25 mouse cellular contexts compared by ENCODE assay signal in the genomic region with DNA sequence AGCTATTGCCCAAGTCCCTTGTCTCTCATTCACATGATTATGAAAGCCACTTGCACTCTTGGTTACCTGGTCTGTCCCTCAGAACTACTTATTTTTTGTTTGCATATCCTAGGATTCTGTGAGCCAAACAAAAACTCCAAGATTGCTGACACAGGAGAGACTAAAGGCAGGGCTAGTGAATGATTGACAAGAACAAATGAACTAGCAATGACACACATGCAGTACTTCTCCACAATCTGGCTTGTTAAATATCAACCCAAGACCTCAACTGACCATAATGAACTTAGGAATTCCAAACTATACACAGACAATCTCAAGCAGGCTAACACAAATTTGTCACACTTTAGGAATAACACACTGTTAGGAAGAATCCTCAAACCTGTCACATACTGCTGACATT. TPM values are rescaled to one million over a fixed set of nuclear protein-coding genes. Genes with fewer than 3 reads are reported as not detected.
A peak's percentile ranks its signal among the peaks of the same experiment; 100 is the strongest.
DNase-seq lines count a peak whose midpoint lies in the region; ATAC-seq and TF ChIP-seq lines count a peak whose summit lies in the region.
"Had no signal": no experiment of that assay in that cellular context is flagged by ENCODE, and none has a peak within 500 bp of the region (broad histone marks: within the 10 kb centered on the region; RNA-seq: fewer than 3 reads in every experiment).

No protein-coding gene starts in this region.

- no peak overlapping the region; the same call in 1 of the 2 replicates for H3K27ac ChIP-seq in liver, adult 2 months (replicated peaks; ENCODE audit: insufficient read depth, low read depth, low read length)
- no peak overlapping the region for H3K27ac ChIP-seq in liver, embryonic 11.5 days (ENCODE audit: low read depth, low read length)
- peak overlapping the region; percentile 69 for H3K27ac ChIP-seq in liver, postnatal 0 days (ENCODE audit: low read depth)
- H3K27ac ChIP-seq in hindbrain, embryonic 12.5 days = no peak overlapping the region
- H3K27ac ChIP-seq: embryonic facial prominence, embryonic 13.5 days; forebrain, embryonic 12.5 days; heart, adult 2 months; heart, embryonic 15.5 days had no signal

- no peaks in the 10 kb centered on the region for H3K79me2 ChIP-seq in liver, adult 2 months (ENCODE audit: control insufficient read depth, insufficient read depth, low read length)

- no peak for TF ChIP-seq EP300 in liver, postnatal 0 days (IDR thresholded peaks at IDR 0.05; ENCODE audit: low read depth)

- DNase-seq in kidney, adult 8-10 months = peak; percentile 39 to 86
- no peak for DNase-seq in kidney, postnatal 4 days
- DNase-seq in liver, adult 2 months (ENCODE audit: extremely low read depth, low read depth, low spot score) = peak; percentile 100
- no peak for DNase-seq in liver, embryonic 11.5 days (ENCODE audit: low spot score)
- no peak for DNase-seq in liver, postnatal 0 days
- DNase-seq: adrenal gland, postnatal 14 days; cerebellum, adult 18-20 months; cerebellum, adult 9-11 months; cerebellum, postnatal 36 days; gastrocnemius, postnatal 14 days; heart, adult 2 months; heart, postnatal 14 days had no signal

- no peak overlapping the region for H3K9ac ChIP-seq in liver, adult 2 months (ENCODE audit: low read depth, low read length)
- no peak overlapping the region for H3K9ac ChIP-seq in liver, embryonic 11.5 days (ENCODE audit: low read depth, low read length)
- no peak overlapping the region for H3K9ac ChIP-seq in liver, postnatal 0 days (replicated peaks)
- no peak overlapping the region for H3K9ac ChIP-seq in hindbrain, embryonic 12.5 days
- H3K9ac ChIP-seq: embryonic facial prominence, embryonic 13.5 days; forebrain, embryonic 12.5 days; heart, embryonic 15.5 days had no signal

- ATAC-seq in liver, embryonic 11.5 days (replicated peaks; ENCODE audit: low FRiP score) = no peak
- peak; percentile 78 for ATAC-seq in liver, postnatal 0 days
- ATAC-seq in hindbrain, embryonic 12.5 days (ENCODE audit: low FRiP score) = no peak
- ATAC-seq: activated CD4-positive, CD25-positive, alpha-beta regulatory T cell, adult 4 months; forebrain, embryonic 16.5 days; Patski had no signal

- no peaks in the 10 kb centered on the region for H3K36me3 ChIP-seq in liver, adult 2 months (ENCODE audit: control insufficient read depth, insufficient read depth, low read length)
- H3K36me3 ChIP-seq in liver, embryonic 11.5 days (ENCODE audit: control insufficient read depth, insufficient read depth, low read length) = no peaks in the 10 kb centered on the region
- H3K36me3 ChIP-seq in liver, postnatal 0 days (replicated peaks; ENCODE audit: insufficient read depth, low read length) = no peaks in the 10 kb centered on the region
- no peaks in the 10 kb centered on the region for H3K36me3 ChIP-seq in hindbrain, embryonic 12.5 days
- H3K36me3 ChIP-seq: embryonic facial prominence, embryonic 13.5 days; forebrain, embryonic 12.5 days; heart, embryonic 15.5 days had no signal

- no peak overlapping the region for H3K4me3 ChIP-seq in liver, adult 2 months (ENCODE audit: insufficient read depth, low read depth, low read length)
- no peak overlapping the region for H3K4me3 ChIP-seq in liver, embryonic 11.5 days (ENCODE audit: low read depth, low read length)
- H3K4me3 ChIP-seq in liver, postnatal 0 days (ENCODE audit: low read depth, low read length) = no peak overlapping the region
- H3K4me3 ChIP-seq in hindbrain, embryonic 12.5 days = no peak overlapping the region
- H3K4me3 ChIP-seq: embryonic facial prominence, embryonic 13.5 days; forebrain, embryonic 12.5 days; heart, adult 2 months; heart, embryonic 15.5 days had no signal

- TF ChIP-seq POLR2A in liver, adult 2 months (IDR thresholded peaks at IDR 0.05; ENCODE audit: extremely low read depth, insufficient read depth, low read length) = no peak

- no peak overlapping the region for H3K4me2 ChIP-seq in liver, embryonic 11.5 days
- H3K4me2 ChIP-seq in liver, postnatal 0 days (ENCODE audit: low read depth, low read length) = no peak overlapping the region
- H3K4me2 ChIP-seq in hindbrain, embryonic 12.5 days (replicated peaks) = no peak overlapping the region
- H3K4me2 ChIP-seq: embryonic facial prominence, embryonic 13.5 days; forebrain, embryonic 12.5 days; heart, embryonic 11.5 days; heart, embryonic 15.5 days had no signal

- no peaks in the 10 kb centered on the region for H3K27me3 ChIP-seq in liver, adult 2 months (ENCODE audit: control insufficient read depth, insufficient read depth, low read length)
- H3K27me3 ChIP-seq in liver, embryonic 11.5 days (replicated peaks; ENCODE audit: control insufficient read depth, insufficient read depth, low read length) = no peaks in the 10 kb centered on the region
- H3K27me3 ChIP-seq in liver, postnatal 0 days (ENCODE audit: insufficient read depth, low read length) = no peaks in the 10 kb centered on the region
- H3K27me3 ChIP-seq in hindbrain, embryonic 12.5 days = no peaks in the 10 kb centered on the region
- H3K27me3 ChIP-seq: CH12.LX; embryonic facial prominence, embryonic 13.5 days; forebrain, embryonic 12.5 days; heart, embryonic 15.5 days; Patski had no signal

- peaks cover 9% of the 10 kb centered on the region for H3K4me1 ChIP-seq in liver, adult 2 months (ENCODE audit: control insufficient read depth, insufficient read depth, low read length)
- H3K4me1 ChIP-seq in liver, embryonic 11.5 days (replicated peaks; ENCODE audit: control insufficient read depth, insufficient read depth, low read length) = no peaks in the 10 kb centered on the region
- 0 out of 2 replicates have a peak, but pooled peaks cover 3% of the 10 kb centered on the region for H3K4me1 ChIP-seq in liver, postnatal 0 days (ENCODE audit: insufficient read depth)
- no peaks in the 10 kb centered on the region for H3K4me1 ChIP-seq in hindbrain, embryonic 12.5 days
- H3K4me1 ChIP-seq: embryonic facial prominence, embryonic 13.5 days; forebrain, embryonic 12.5 days; heart, embryonic 15.5 days had no signal

- TF ChIP-seq CTCF in liver, adult 2 months (IDR thresholded peaks at IDR 0.05; ENCODE audit: low read depth, low read length) = no peak
- TF ChIP-seq CTCF in liver, postnatal 0 days (IDR thresholded peaks at IDR 0.05; ENCODE audit: low read depth) = no peak

- peaks cover 10% of the 10 kb centered on the region for H3K9me3 ChIP-seq in liver, embryonic 11.5 days (ENCODE audit: control insufficient read depth, low read length)
- no peaks in the 10 kb centered on the region; the same call in none of the 2 replicates for H3K9me3 ChIP-seq in liver, postnatal 0 days (ENCODE audit: low read length)
- H3K9me3 ChIP-seq in hindbrain, embryonic 12.5 days (replicated peaks) = peaks cover 58% of the 10 kb centered on the region

RNA-seq across cellular contexts. Expression of a gene that starts 32.0 kb away (rescaled TPM):
- total RNA-seq in liver, adult 2 months (2014; rRNA removed) = 6,008 and 10,741 TPM in 2 replicates
- polyA plus RNA-seq in liver, adult 2 months (2012; rRNA removed) = 589 and 877 TPM in 2 replicates
- not detected in 2 replicates for polyA plus RNA-seq in liver, embryonic 11.5 days (2014; fragmentation: Nextera tagmentation; extraction: Ambion mirVana)
- polyA plus RNA-seq in liver, postnatal 0 days (2015; fragmentation: Nextera tagmentation; extraction: Ambion mirVana) = 678 and 856 TPM in 2 replicates
- polyA plus RNA-seq in hindbrain, embryonic 12.5 days (2016; fragmentation: Nextera tagmentation; extraction: Ambion mirVana) = not detected in 2 replicates
- total RNA-seq: adrenal gland, adult 18-20 months; CH12.LX; gastrocnemius, postnatal 14 days; heart, adult 2 months; heart, postnatal 14 days; hematopoietic stem cell, adult 5-6 weeks had no signal
- polyA plus RNA-seq: activated CD4-positive, CD25-positive, alpha-beta regulatory T cell, adult 4 months; embryonic facial prominence, embryonic 13.5 days; forebrain, embryonic 12.5 days; forebrain, embryonic 16.5 days; frontal cortex, adult 2 months; gonadal fat pad, adult 2 months; heart, adult 2 months; heart, embryonic 11.5 days; heart, embryonic 15.5 days; Patski had no signal

Comparison
In these comparisons a context has a peak if more than half of its experiments do, and no peak if none do; other contexts are left out.
1. DNase-seq: peak in kidney, adult 8-10 months (2 of 2) and liver, adult 2 months (single experiment); none in kidney, postnatal 4 days (0 of 2), liver, embryonic 11.5 days (single experiment) and liver, postnatal 0 days (single experiment).
2. RNA of a gene that starts 32.0 kb away (polyA plus RNA-seq): 589 to 877 TPM in liver, adult 2 months and 678 to 856 TPM in liver, postnatal 0 days; not detected in liver, embryonic 11.5 days and not detected in hindbrain, embryonic 12.5 days; every median in the first group is over 100 times any median in the second.